Mouse (Mus musculus) CD4-positive, CD25-positive, alpha-beta regulatory T cell, adult 2 months (primary cell): ENCODE data around the gene Dtx4.

Experiments
- DNase-seq: peaks from one replicate; pipeline ENCODE4 v3.0.0-alpha.2; 2012; ENCODE audit warnings: low read depth, low spot score

Dtx4 gene

GRCm38 (mm10) chr19:12418312-12418711 is 82.9 kb downstream of the Dtx4 start:
- no peak for DNase-seq

GRCm38 (mm10) chr19:12417361-12417760 is 83.9 kb downstream of the Dtx4 start, which contains the start of gene Olfr1441:
Olfr1441 (plus strand) TSS chr19:12417433.
- DNase-seq, result no peak
